Mouse (Mus musculus) cerebellum, adult 2 months (tissue): Measurements from ENCODE around the gene Olfr1411.

Source experiments
- CTCF ChIP-seq: fragments of 200-500 bp; IDR thresholded peaks from 2 replicates; pipeline ENCODE4 v1.5.1; 2011; ENCODE audit warnings: low read depth, mild to moderate bottlenecking, control low read depth, low read length, moderate library complexity, borderline replicate concordance; ENCODE audit not compliant: insufficient read depth
- POLR2A ChIP-seq: fragments of 200-500 bp; IDR thresholded peaks from 2 replicates; pipeline ENCODE4 v1.6.1; 2011; ENCODE audit warnings: low read length, control low read depth, borderline replicate concordance; ENCODE audit not compliant: insufficient read depth

DNA sequence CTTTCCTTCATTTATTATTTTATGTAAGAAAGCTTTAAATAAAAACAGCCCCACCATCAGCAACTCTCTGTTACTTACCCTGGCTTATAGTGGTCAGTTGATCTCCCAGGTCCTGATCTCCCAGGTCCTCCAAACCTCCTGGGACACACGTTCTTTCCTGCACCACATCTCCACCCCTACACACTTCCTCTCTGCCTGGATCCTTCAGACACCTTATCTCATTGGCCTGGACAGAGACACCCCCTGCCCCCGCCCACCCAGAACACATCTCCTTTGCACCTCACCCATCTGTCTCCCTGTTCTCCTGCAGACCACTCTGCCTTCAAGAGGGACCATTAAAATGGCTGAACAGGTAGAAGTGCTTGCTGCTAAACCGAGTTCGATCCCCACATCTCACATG is 52.8 kb downstream of the Olfr1411 start:
- TF ChIP-seq POLR2A (no peak), CTCF (no peak)
